Mouse (Mus musculus) Muller cell, postnatal 12 days (primary cell): Measurements from ENCODE around the gene Gm3636.
A peak's percentile ranks its signal among the peaks of the same experiment; 100 is the strongest.
"Not testable (repeated sequence)": the region's sequence is repeated elsewhere in the genome, so short reads cannot be mapped to it uniquely, and the experiment has no call there.

ENCODE experiments used
- DNase-seq: peaks from one replicate; pipeline ENCODE4 v3.0.0-alpha.2; 2015; ENCODE audit errors: inconsistent ontology term

Gm3636 gene

GRCm38 (mm10) chr14:6742232-6742631 lies at the start of gene Gm3636:
Gm3636 (minus strand) TSS chr14:6742332.
- DNase-seq, result not testable (repeated sequence)

GRCm38 (mm10) chr14:6774311-6774710 lies 32.2 kb upstream of the Gm3636 start, which contains the start of gene Gm8362:
Gm8362 (minus strand) TSS chr14:6774411.
- DNase-seq, result not testable (repeated sequence)

- not testable (repeated sequence) for DNase-seq
These were observed 15.1 kb upstream of the Gm3636 start for GRCm38 (mm10) chr14:6757231-6757536.

- DNase-seq, result peak; percentile 1
These were observed 14.5 kb upstream of the Gm3636 start for GRCm38 (mm10) chr14:6756384-6757230.

- DNase-seq, result not testable (repeated sequence)
These were observed 22.0 kb downstream of the Gm3636 start, which contains the start of gene Gm8050 for GRCm38 (mm10) chr14:6720151-6720550. Gm8050 (minus strand) TSS chr14:6720251.
